Mouse (Mus musculus) layer of hippocampus, adult 8-10 months (tissue): ENCODE data around the gene Limk2. TPM values are rescaled to one million over a fixed set of nuclear protein-coding genes. Genes with fewer than 3 reads are reported as not detected.
A peak's percentile ranks its signal among the peaks of the same experiment; 100 is the strongest.

Source experiments
- DNase-seq, 2 experiments: peaks; one replicate each; pipeline ENCODE4 v3.0.0; 2022; ENCODE audit warnings: low spot score in 2 of 2
- total RNA-seq, 4 experiments: library from RNA; stranded (reverse); gene quantifications; 2 replicates each; pipeline ENCODE4 v1.2.4; 2022

Limk2 gene
- total RNA-seq: 100 to 1,000 TPM in 3 of 4 experiments, 10 to 100 TPM in 1; 91.2 to 111 (median 105) TPM

GRCm38 (mm10) chr11:3408997-3409732, at the start of gene Limk2:
Limk2 (minus strand) TSS chr11:3409189.
- peak; percentile 75 to 83 for DNase-seq

DNA sequence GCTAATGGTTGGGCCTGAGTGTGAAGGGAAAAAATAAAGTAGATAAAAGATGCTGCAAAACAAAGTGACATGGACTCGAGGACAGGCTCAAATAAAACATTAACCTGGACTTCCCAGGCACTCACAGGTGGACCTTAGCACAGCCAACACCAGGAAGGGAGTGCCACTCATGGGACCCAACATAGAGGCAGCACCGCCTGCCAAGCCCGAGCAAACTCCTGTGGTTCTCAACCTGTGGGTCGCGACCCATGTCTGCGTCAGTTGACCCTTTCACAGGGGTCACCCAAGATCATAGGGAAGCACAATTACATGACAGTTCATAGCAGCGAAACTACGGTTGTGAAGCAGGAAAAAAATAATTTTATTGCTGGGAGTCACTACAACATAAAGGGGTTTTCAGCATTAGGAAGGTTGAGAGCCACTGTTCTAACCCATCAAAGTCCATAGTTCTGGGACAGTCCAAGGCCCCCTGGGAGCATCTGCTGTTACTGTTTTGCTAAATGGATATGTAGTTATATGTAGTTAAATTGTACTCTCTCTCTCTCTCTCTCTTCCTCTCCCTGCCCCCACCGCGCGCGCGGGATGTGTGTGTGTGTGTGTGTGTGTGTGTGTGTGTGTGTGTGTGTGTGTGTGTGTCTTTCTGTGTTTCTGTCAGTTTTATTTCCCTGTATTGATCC, 49.6 kb upstream of the Limk2 start:
- no peak for DNase-seq

GRCm38 (mm10) chr11:3456354-3456753, 47.4 kb upstream of the Limk2 start:
- DNase-seq: peak; percentile 52 to 75

GRCm38 (mm10) chr11:3454506-3454905, 45.5 kb upstream of the Limk2 start:
- DNase-seq: no peak

DNA sequence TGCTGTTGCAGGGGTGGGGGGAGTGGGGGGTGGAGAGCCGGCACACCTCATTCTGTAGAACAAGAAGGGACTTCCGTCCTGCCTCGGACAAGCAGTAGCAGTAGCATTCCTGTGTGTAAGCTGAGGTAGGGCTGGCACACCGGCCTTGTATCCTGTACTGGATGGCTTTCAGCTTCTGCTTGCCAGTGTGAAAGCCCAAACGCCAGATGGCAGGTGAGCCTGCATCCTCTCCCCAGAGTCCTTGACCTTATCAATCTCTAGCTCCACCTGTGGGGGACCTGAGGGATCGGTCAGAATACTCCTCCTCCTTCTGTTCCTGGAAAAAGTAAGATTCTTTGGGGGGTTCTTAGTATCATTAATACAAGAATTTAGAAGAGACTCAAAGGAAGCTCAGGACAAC, 44.5 kb upstream of the Limk2 start:
- no peak for DNase-seq

DNA sequence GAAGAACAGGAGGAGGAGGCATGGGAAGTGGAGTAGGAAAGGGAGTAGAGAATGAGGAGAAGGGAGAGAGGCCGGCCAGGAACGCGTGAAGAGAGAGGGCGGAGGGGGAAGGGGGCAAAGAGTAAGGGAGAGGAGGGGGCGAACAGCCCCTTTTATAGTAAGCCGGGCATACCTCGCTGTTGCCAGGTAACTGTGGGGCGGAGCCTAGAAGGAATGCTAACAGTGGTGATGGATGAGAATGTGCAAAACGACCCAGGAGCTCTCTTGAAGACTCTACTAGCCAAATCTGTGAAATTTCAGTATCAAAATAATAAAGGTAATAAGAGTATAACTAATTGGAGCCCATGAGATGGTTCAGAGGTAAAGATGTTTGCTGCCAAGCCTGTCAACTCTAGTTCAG, 43.8 kb upstream of the Limk2 start:
- no peak for DNase-seq

DNA sequence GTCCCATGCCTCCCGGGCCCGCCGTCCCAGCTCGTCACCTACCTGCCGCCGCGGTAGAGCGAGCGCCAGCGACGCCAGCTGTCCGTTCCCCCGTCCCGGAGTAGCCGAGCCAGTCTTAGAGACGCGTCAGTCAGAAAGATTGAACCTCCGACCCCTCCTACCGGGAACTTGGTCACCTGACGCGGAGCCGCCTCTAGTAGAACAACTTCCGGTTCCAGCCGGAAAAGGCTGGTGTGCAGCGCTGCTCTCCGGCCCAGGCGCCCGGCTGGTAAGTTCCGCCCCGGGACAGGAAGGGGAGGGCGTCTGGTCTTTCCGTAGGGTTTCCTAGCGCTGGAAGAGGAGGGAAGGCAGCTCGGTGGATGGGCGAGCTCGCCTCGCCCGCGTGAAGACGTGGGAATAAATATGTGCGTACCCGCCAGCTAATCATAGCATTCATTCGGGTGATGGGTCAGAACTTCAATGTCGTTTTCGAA, 43.2 kb upstream of the Limk2 start, which contains the start of gene Rnf185:
Gene Rnf185 (minus strand): TSS at position 197 of the 473 bp plus-strand sequence.
- peak; percentile 91 to 92 for DNase-seq

DNA sequence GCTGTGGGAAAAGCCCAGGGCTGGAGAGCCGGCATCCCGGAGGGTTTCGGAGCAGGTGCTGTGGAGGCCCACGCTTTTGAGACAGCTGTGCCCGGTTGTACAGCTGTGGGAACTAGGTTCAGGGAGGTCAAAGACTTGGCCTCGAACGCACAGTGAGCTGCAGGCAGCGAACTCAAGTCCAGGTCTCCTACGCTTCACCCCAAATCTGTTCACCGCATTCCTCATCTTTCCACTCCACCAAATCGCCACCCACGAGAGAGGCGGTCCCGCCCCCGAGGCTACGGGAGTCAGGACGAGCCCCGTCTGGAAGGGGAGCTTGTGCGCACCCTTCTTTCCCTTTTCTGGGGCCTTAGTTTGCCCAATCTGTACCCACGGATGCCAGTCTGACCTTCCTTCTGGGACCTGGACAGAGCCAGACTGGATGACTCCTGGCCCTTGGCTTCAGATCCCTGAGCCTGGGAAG, 42.7 kb upstream of the Limk2 start:
- no peak for DNase-seq

DNA sequence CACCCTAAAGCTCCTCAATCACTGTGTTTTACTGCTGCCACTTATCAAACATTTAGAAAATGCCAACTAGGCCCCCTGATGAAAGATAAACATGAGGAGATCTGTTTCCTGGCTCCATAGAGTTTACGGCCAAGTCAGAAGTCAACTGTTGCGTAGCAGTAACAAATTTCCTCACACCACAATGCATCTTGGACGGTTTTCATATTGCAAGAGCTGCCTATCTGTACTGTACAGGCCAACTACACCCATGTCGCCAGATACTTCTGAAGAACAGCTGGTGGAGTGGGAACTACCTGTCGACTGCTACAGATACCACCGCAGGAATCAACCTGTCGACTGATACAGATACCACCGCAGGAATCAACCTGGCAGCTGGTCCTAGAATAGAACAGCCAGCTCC, 35.9 kb upstream of the Limk2 start:
- DNase-seq: no peak

- no peak for DNase-seq
These were observed 34.1 kb upstream of the Limk2 start for GRCm38 (mm10) chr11:3443091-3443490.

DNA sequence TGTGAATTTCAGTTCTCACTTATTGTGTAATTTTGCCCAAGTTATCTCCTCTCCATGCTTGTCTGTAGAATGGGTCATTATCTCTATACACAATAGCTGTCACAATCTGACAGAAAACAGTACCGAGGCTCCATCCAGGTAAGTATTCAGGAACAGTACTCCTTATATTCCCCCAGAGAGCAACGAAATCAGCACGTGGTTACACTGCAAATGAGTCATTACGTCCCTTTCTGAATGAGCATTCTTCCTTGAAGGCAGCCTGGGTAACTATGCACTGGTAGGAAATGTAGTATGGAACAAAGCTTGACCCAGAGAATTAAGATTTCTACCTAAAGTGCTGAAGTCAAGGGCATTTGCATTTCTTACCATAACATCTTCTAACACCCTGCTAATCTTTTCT, 33.7 kb upstream of the Limk2 start:
- no peak for DNase-seq

- DNase-seq: no peak
These were observed 32.9 kb upstream of the Limk2 start for GRCm38 (mm10) chr11:3441696-3442443.

GRCm38 (mm10) chr11:3437621-3438020, 28.6 kb upstream of the Limk2 start:
- DNase-seq: no peak

DNA sequence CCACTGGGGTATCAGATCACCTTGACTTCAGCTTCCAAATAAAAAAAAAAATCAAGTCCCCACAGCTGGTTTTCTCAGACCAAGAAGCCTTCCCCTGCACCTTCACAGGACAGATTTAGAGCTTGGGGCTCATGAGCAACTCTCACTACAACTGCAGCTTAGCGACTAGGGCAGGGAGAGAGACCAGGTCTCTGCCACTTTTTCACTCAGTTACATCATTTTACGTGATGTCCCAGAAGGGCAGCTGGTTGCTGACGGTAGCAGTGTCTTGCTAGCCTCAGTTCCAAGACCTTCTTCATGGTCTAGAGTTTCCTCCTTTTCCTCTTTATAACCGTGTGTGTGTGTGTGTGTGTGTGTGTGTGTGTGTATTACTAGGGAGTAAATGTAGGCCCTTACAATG, 24.8 kb upstream of the Limk2 start:
- no peak for DNase-seq

DNA sequence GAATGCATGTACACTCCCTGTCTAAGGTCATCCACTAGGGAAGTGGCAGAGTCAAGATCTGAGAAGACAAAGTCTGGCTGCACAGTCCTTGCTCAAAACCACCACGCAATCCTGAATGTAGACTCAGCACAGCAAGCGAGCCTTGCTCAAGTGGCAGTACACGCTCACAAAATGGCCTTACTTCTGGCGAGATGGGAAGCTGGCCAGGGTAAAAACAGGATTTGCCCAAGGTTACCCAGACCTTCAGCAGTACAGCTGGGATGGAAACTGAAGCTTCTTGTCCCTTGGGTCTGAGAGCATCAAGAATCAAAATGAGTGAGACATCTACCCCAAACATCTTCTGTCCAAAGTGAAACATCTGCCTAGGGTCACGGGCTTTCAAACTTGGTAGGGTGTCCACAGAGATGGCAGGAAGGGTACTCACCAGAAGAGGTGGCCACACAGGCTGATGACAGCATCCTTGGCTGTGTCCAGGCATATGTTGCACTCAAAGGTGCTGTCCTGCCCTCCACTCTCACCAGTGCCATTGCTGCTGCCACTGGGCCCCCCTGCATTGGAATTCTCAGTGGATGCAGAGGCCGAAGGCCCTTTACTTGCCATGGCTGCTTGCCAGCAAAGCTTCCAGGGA, 23.1 kb upstream of the Limk2 start:
- DNase-seq: no peak

- DNase-seq: no peak
These were observed 22.5 kb upstream of the Limk2 start for GRCm38 (mm10) chr11:3431515-3431914.

- no peak for DNase-seq
These were observed 19.6 kb upstream of the Limk2 start for GRCm38 (mm10) chr11:3428632-3429031.

GRCm38 (mm10) chr11:3427697-3428230, 18.8 kb upstream of the Limk2 start:
- no peak for DNase-seq

GRCm38 (mm10) chr11:3422242-3422641, 13.3 kb upstream of the Limk2 start:
- DNase-seq: no peak

- DNase-seq: no peak
These were observed 9.8 kb upstream of the Limk2 start for GRCm38 (mm10) chr11:3418741-3419140.

DNA sequence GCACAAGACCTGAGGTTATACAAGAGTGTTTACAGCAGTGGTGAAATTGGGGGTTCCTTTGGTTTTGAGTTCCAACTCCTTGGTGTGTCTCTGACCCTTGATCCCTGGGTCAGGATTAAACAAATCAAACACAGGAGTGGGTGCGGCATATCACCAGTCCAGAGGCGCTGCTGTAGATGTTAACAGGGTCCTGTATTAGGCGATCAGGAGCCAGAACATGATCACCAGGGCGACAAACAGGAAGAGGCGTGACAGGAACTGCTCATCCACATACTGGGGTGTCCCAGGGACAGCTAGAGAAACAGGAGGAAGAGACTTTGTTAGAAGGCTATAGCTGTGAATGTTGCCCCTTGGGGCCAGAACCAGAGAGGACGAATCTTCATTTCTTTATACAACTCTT, 8.8 kb upstream of the Limk2 start:
- no peak for DNase-seq
